Mouse (Mus musculus): ENCODE measurements around the gene Sipa1l1.

DNA sequence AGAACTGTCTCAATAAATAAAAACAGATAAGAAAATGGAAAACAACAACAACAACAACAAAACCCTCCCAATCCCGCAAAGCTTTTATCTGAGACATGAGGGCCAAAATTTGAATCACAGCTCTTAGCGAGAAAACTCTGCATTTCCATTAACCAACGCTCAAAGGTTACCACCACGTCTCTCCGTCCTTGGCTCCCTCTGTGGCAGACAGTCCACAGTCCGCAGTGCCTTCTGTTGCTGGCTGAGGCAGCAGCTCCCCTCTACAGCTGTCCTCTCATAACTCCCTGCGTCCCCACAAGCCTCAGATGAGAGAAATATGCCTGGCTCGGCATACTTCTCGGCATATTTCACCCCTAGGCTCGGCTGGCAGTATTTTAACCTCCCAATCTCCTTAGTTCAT is 306.9 kb downstream of the Sipa1l1 start:
- TF ChIP-seq CTCF (IDR thresholded peaks at IDR 0.05; ENCODE audit: control insufficient read depth, insufficient read depth, insufficient read length) (no peak), MAX (IDR thresholded peaks at IDR 0.05) (no peak)
